Mouse (Mus musculus) lung, embryonic 16.5 days (tissue): ENCODE data around the gene Cdk9. TPM values are rescaled to one million over a fixed set of nuclear protein-coding genes. Genes with fewer than 3 reads are reported as not detected.

Experiments used
- ATAC-seq: fragments of 200-750 bp; cut with Nextera tagmentation; 2 replicates; pipeline ENCODE4 v1.8.0; 2017; ENCODE audit warnings: low read depth, mild to moderate bottlenecking, moderate library complexity
- H3K27ac ChIP-seq: fragments of 300-500 bp; sonication (generic); 2 replicates; pipeline ENCODE4 v1.5.1; 2014; ENCODE audit warnings: mild to moderate bottlenecking, control low read depth, low read length
- H3K27me3 ChIP-seq: fragments of 300-500 bp; sonication (generic); 2 replicates; pipeline ENCODE4 v1.6.1; 2014; ENCODE audit warnings: low read depth, low read length, mixed read lengths; ENCODE audit not compliant: control insufficient read depth, insufficient read depth
- H3K36me3 ChIP-seq: fragments of 300-500 bp; sonication (generic); 2 replicates; pipeline ENCODE4 v1.6.1; 2014; ENCODE audit warnings: low read length; ENCODE audit not compliant: control insufficient read depth, insufficient read depth
- H3K4me1 ChIP-seq: fragments of 300-500 bp; sonication (generic); replicated peaks from 2 replicates; pipeline ENCODE4 v1.6.1; 2014; ENCODE audit warnings: low read length, mixed read lengths; ENCODE audit not compliant: control insufficient read depth, insufficient read depth
- H3K4me2 ChIP-seq: fragments of 300-500 bp; sonication (generic); 2 replicates; pipeline ENCODE4 v1.6.1; 2014; ENCODE audit warnings: low read depth, low read length, control low read depth
- H3K4me3 ChIP-seq: fragments of 300-500 bp; sonication (generic); 2 replicates; pipeline ENCODE4 v1.5.1; 2014; ENCODE audit warnings: mild to moderate bottlenecking, low read length, control low read depth
- H3K9ac ChIP-seq: fragments of 300-500 bp; sonication (generic); 2 replicates; pipeline ENCODE4 v1.6.1; 2014; ENCODE audit warnings: low read length, control low read depth
- H3K9me3 ChIP-seq: fragments of 300-500 bp; sonication (generic); 2 replicates; pipeline ENCODE4 v1.6.1; 2016; ENCODE audit warnings: low read length; ENCODE audit not compliant: control insufficient read depth
- WGBS: fragments of 180-500 bp; shearing (Covaris S2); extraction: QIAGEN DNeasy Blood & Tissue Kit; methylation state at CpG from one replicate; pipeline ENCODE4 v1.1.7; 2014; 5-methylcytosine and 5-hydroxymethylcytosine counted together
- microRNA counts: library from miRNA; unstranded; fragments of <30 nt; microRNA quantifications from one replicate; lab custom pipeline; 2016
- microRNA-seq: library from miRNA; unstranded; fragments of <30 nt; microRNA quantifications from one replicate; pipeline ENCODE4, GENCODE M21; 2016
- polyA plus RNA-seq: library from polyadenylated mRNA; unstranded; fragments of >200 nt; fragmentation: Nextera tagmentation; extraction: Ambion mirVana; gene quantifications from 2 replicates; pipeline ENCODE4 v1.2.1, GENCODE M21; 2015

The Cdk9 gene
- polyA plus RNA-seq, 1 experiment from 2014 or later, result 85.1 TPM

DNA sequence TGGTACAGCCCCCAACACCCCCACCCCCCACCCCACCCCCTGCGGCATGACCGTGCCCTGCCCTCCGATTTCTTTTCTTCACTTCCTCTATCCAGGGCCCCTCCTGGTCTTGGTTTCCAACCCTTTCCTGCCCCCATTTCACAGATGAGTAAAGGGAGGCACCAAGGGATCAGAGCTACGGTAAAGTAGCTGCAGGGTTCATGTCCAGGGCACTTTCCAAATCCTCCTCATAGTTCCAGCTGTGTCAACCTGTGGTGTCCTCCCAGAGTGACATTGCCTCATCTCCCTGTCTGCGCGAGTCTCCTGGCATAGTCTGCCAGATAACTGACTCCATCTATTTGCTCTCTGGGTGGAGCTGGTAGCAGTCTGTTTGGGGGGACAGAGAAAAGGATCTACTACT, 47.0 kb downstream of the Cdk9 start:
- ATAC-seq, result no peak
- H3K36me3 ChIP-seq, result peaks cover 8% of the 10 kb centered on the region; the same call in 1 of the 2 replicates
- H3K4me2 ChIP-seq, result no peak overlapping the region
- WGBS, result 76% methylated on average over 6 of the region's 6 CpGs
- H3K4me1 ChIP-seq, result peaks cover 9% of the 10 kb centered on the region
- H3K9ac ChIP-seq, result no peak overlapping the region
- no peaks in the 10 kb centered on the region for H3K9me3 ChIP-seq
- H3K27ac ChIP-seq, result no peak overlapping the region
- H3K4me3 ChIP-seq, result no peak overlapping the region
- no peaks in the 10 kb centered on the region for H3K27me3 ChIP-seq

DNA sequence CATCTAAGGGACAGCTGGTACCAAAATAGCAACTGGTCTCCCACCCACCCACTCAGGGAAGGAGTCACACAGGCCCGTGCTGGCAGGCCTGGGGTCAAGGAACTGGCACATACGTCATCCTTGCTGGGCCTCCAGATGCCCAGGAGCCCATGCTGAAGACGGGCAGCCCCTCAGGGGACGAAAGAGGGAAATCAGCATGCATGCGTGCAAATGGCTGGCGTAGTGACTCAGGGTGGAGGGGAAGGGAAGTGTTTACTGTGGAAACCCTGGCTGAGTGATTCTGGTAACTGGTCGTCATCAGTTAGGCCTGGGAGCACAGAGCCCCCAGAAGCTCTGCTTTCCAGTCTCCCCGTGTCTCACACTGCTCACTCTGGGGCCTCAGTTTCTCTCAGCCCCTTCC, 47.5 kb downstream of the Cdk9 start:
- Histone ChIP-seq H3K27ac (no peak overlapping the region), H3K9ac (no peak overlapping the region), H3K36me3 (peaks cover 6% of the 10 kb centered on the region; the same call in 1 of the 2 replicates), H3K27me3 (no peaks in the 10 kb centered on the region), H3K4me3 (no peak overlapping the region), H3K4me2 (no peak overlapping the region), H3K4me1 (peaks cover 9% of the 10 kb centered on the region), H3K9me3 (no peaks in the 10 kb centered on the region)
- 69% methylated on average over 8 of the region's 8 CpGs for WGBS
- ATAC-seq, result no peak

GRCm38 (mm10) chr2:32662291-32662690, 50.6 kb downstream of the Cdk9 start:
- Histone ChIP-seq H3K36me3 (no peaks in the 10 kb centered on the region; the same call in 1 of the 2 replicates), H3K27ac (peak overlapping the region; percentile 35; the same call in 1 of the 2 replicates), H3K9me3 (no peaks in the 10 kb centered on the region), H3K4me2 (no peak overlapping the region), H3K27me3 (no peaks in the 10 kb centered on the region), H3K4me3 (no peak overlapping the region), H3K9ac (0 out of 2 replicates have a peak overlapping the region, but pooled peaks have one; percentile 19), H3K4me1 (peaks cover 9% of the 10 kb centered on the region)
- WGBS, result 42% methylated on average over 5 of the region's 5 CpGs
- ATAC-seq, result no peak

- H3K9me3 ChIP-seq, result no peaks in the 10 kb centered on the region
- WGBS, result 13% methylated on average over 7 of the region's 7 CpGs
- H3K9ac ChIP-seq, result peak overlapping the region; percentile 13; the same call in 1 of the 2 replicates
- ATAC-seq, result peak; percentile 78
- no peak overlapping the region for H3K4me3 ChIP-seq
- no peaks in the 10 kb centered on the region; the same call in 1 of the 2 replicates for H3K36me3 ChIP-seq
- H3K27ac ChIP-seq, result peak overlapping the region; percentile 35; the same call in 1 of the 2 replicates
- no peak overlapping the region for H3K4me2 ChIP-seq
- peaks cover 9% of the 10 kb centered on the region for H3K4me1 ChIP-seq
- H3K27me3 ChIP-seq, result no peaks in the 10 kb centered on the region
These were observed 51.3 kb downstream of the Cdk9 start for GRCm38 (mm10) chr2:32661509-32662107.

DNA sequence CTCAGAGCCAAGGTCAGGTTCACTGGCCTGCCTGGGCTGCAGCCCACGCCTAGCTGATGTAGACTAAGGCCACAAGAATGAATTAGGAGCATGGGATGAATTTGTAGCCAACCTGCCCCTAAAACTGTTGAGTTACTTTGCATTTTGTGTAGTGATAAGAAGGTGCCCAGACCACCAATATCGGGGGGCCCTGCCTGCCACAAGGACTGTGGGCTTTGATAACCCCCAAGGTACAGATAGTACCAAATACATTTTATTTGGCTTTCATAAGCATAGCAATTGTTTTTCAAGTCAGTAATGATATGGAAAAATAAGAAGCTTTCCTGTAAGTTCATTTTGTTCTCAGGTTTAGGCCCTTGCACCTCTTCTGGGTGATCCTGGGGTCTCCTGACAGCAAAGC, 54.0 kb downstream of the Cdk9 start:
- H3K9ac ChIP-seq, result no peak overlapping the region
- peaks cover 28% of the 10 kb centered on the region for H3K4me1 ChIP-seq
- no peaks in the 10 kb centered on the region; the same call in 1 of the 2 replicates for H3K36me3 ChIP-seq
- H3K27me3 ChIP-seq, result no peaks in the 10 kb centered on the region
- H3K4me2 ChIP-seq, result no peak overlapping the region
- 90% methylated on average over 2 of the region's 2 CpGs for WGBS
- no peaks in the 10 kb centered on the region for H3K9me3 ChIP-seq
- no peak for ATAC-seq
- H3K27ac ChIP-seq, result no peak overlapping the region
- no peak overlapping the region for H3K4me3 ChIP-seq

DNA sequence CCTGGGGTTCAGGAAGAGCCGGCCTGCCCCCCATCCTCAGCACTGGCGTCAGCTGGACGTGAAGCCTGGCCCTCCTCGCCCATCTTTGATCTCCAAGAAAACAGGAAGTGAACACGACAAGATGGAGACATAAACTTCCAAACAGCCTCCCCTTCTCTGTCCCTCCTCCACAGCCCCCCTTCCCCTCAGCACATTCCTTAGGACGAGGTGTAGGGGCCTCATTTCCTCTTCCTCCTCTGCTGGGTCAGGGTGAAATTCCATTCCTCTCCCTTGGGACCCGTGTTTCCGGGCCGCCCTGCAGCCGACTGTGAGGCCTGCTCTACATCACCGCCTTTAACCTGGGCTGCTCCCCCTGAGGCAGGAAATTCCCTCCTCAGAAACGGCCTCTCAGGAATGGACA, 57.0 kb downstream of the Cdk9 start:
- Histone ChIP-seq H3K27me3 (no peaks in the 10 kb centered on the region), H3K36me3 (no peaks in the 10 kb centered on the region), H3K9me3 (no peaks in the 10 kb centered on the region), H3K27ac (peak overlapping the region; percentile 85), H3K4me2 (no peak overlapping the region), H3K9ac (no peak overlapping the region), H3K4me3 (no peak overlapping the region), H3K4me1 (peaks cover 24% of the 10 kb centered on the region)
- WGBS, result 26% methylated on average over 12 of the region's 12 CpGs
- peak; percentile 82 for ATAC-seq

MicroRNA genes within 50 kb of the gene (microRNA counts, 519-probe panel; counts per million panel counts)
- microRNA mmu-miR-2861 (lab: Ali Mortazavi, UCI), result not detected

Small RNA genes lying within 50 kb of the gene (microRNA-seq; reads per million reads assigned to microRNA genes)
- gene Gm47291 (not detected), gene Mir2861 (not detected), gene Mir3960 (not detected), gene Mir8093 (not detected)

Other genes starting within 250 kb of the Cdk9 start
- 11.9 and 12.7 TPM in 2 replicates for gene Fam102a, start 177.7 kb downstream of the Cdk9 start, polyA plus RNA-seq
- 106 and 109 TPM in 2 replicates for gene Dpm2, start 142.2 kb downstream of the Cdk9 start, polyA plus RNA-seq
- 0.15 and 0.34 TPM in 2 replicates for gene Pip5kl1, start 138.3 kb downstream of the Cdk9 start, polyA plus RNA-seq
- gene 9430097D07Rik, start 137.4 kb downstream of the Cdk9 start, polyA plus RNA-seq, result not detected in 2 replicates
- 26.0 and 28.1 TPM in 2 replicates for gene St6galnac4, start 126.0 kb downstream of the Cdk9 start, polyA plus RNA-seq
- 25.4 and 26.3 TPM in 2 replicates for gene St6galnac6, start 113.4 kb downstream of the Cdk9 start, polyA plus RNA-seq
- 67.2 and 76.7 TPM in 2 replicates for gene Ak1, start 91.3 kb downstream of the Cdk9 start, polyA plus RNA-seq
- gene Eng, start 66.5 kb downstream of the Cdk9 start, polyA plus RNA-seq, result 108 and 120 TPM in 2 replicates
- 22.0 and 25.5 TPM in 2 replicates for gene Fpgs, start 8.9 kb downstream of the Cdk9 start, polyA plus RNA-seq
- gene Sh2d3c, start 8.0 kb upstream of the Cdk9 start, polyA plus RNA-seq, result 43.2 and 46.2 TPM in 2 replicates
- gene 6330409D20Rik, start 27.9 kb upstream of the Cdk9 start, polyA plus RNA-seq, result 0.34 and 0.43 TPM in 2 replicates
- gene Tor2a, start 44.2 kb upstream of the Cdk9 start, polyA plus RNA-seq, result 61.7 and 63.5 TPM in 2 replicates
- 1.2 and 2.1 TPM in 2 replicates for gene Ttc16, start 62.6 kb upstream of the Cdk9 start, polyA plus RNA-seq
- gene Ptrh1, start 62.7 kb upstream of the Cdk9 start, polyA plus RNA-seq, result 4.1 and 4.5 TPM in 2 replicates
- gene Cfap157, start 71.4 kb upstream of the Cdk9 start, polyA plus RNA-seq, result 2.1 and 2.4 TPM in 2 replicates
- 21.9 and 24.1 TPM in 2 replicates for gene Stxbp1, start 134.2 kb upstream of the Cdk9 start, polyA plus RNA-seq
- gene Fam129b, start 163.0 kb upstream of the Cdk9 start, polyA plus RNA-seq, result 133 and 141 TPM in 2 replicates
- 145 and 151 TPM in 2 replicates for gene Rpl12, start 248.5 kb upstream of the Cdk9 start, polyA plus RNA-seq
- 9.3 and 10.6 TPM in 2 replicates for gene Lrsam1, start 248.5 kb upstream of the Cdk9 start, polyA plus RNA-seq